Mouse (Mus musculus) thymus, postnatal 4 days (tissue): ENCODE results near the gene Cript.
A peak's percentile ranks its signal among the peaks of the same experiment; 100 is the strongest.

Source experiments
- DNase-seq: peaks from one replicate; pipeline ENCODE4 v3.0.0; 2021

The Cript gene

GRCm38 (mm10) chr17:87025269-87025949 lies at the start of gene Cript, which contains the start of gene Pigf:
Gene Cript, plus strand, starts transcription at chr17:87025550.
Gene Pigf, minus strand, starts transcription at chr17:87025406.
- DNase-seq: peak; percentile 99

- DNase-seq: peak; percentile 46
Observed at GRCm38 (mm10) chr17:86976387-86976786, 49.0 kb upstream of the Cript start.

DNA sequence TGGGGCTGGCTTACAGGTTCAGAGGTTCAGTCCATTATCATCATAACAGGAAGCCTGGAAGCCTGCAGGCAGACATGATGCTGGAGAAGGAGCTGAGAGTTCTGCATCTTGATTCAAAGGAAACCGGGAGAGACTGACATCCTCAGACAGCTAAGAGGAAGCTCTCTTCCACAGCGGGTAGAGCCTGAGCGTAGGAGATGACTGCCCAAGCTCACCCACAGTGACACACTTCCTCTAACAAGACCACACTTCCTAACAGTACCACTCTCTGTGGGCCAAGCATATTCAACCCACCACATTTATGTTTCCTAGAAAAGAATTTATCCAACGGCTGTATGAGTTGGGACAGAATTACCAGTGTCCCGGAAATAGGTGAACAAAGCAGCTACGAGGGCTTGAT lies 46.9 kb upstream of the Cript start:
- DNase-seq: no peak

- DNase-seq: no peak
Observed at GRCm38 (mm10) chr17:86981205-86981604, 44.1 kb upstream of the Cript start.

DNA sequence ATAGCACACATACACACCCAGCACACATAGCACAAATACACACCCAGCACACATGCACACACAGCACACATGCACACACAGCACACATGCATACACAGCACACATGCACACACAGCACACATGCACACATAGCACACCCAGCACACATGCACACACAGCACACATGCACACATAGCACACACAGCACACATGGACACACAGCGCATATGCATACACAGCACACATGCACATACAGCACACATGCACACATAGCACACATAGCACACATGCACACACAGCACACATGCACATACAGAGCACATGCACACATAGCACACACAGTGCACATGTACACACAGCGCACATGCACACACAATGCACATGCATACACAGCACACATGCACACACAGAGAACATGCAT lies 43.6 kb upstream of the Cript start:
- no peak for DNase-seq

GRCm38 (mm10) chr17:86982497-86982896 lies 42.9 kb upstream of the Cript start:
- no peak for DNase-seq

- no peak for DNase-seq
Observed at GRCm38 (mm10) chr17:86986449-86987138, 38.8 kb upstream of the Cript start.

GRCm38 (mm10) chr17:86988161-86988560 lies 37.2 kb upstream of the Cript start:
- peak; percentile 54 for DNase-seq

DNA sequence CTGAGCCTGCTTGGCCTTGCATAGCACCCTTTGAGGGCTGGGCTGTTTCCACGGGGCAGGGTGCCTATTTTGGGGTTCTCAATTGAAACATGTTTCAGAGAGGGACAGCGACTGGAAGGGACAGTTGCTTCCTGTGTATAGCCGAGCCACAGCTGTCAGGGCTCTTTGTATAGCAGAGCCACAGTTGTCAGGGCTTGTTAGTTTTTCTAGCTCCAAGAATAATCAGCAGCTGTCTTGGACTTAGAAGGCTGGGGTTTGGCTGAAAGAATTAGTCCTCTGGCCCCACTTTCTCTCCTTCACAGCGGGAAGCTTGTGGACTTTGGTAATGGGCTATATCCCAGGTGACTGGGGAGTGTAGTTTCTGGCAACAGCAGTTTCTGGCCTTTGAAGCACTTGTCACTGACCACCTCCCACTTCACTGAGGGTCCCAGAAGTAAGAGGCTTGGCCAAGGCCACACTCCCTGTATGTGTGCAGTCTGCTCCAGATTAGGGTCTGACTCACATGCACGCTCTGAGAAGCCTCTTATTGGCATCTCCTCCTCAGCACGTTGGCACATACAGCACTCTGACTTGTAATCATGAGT lies 36.7 kb upstream of the Cript start:
- DNase-seq: peak; percentile 57

DNA sequence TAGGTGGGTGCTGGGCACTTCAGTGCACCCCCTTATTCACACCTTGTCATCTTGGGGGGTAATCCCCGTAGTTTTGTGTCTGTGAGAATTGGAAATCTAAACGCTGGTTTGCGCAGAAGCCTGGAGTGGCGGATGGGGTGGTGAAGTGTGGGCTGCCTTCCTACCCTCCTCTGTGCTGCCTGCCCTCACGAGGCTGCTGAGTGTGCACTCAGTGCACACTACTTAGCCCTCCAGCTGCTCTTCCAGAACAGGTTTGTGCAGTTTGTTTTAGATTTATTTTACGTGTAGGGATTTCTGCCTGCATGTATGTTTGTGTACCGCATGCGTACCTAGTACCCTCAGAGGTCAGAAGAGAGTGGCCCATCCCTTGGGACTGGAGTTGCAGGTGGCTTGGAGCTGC lies 34.0 kb upstream of the Cript start:
- DNase-seq: no peak

- DNase-seq: no peak
Observed at GRCm38 (mm10) chr17:86997323-86997722, 28.0 kb upstream of the Cript start.

- DNase-seq: no peak
Observed at GRCm38 (mm10) chr17:87008950-87009349, 16.4 kb upstream of the Cript start.

GRCm38 (mm10) chr17:87011301-87012019 lies 13.9 kb upstream of the Cript start:
- DNase-seq: no peak

DNA sequence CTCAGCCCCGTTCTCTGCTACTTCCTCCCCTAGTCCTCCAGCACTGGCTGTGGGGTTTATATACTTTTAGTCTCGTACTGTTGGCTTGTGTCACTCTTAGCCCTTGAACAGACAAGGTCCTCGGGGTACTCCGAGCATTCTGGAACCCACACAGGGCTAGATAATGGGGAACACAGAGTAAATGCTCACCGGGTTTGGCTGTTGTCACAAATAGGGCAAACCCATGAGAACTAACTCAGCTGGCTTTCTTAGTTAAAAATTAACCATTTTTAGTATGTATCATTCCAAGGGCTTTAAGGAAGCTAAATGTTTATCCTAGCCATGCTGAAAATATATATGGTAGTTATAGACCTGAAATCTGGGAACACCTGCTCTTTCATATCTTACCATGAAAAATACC lies 5.7 kb upstream of the Cript start:
- no peak for DNase-seq

- no peak for DNase-seq
Observed at GRCm38 (mm10) chr17:87024491-87025242, 683 bp upstream of the Cript start.

- DNase-seq: peak; percentile 60
Observed at GRCm38 (mm10) chr17:87036141-87037073, 11.1 kb downstream of the Cript start.

GRCm38 (mm10) chr17:87038496-87038895 lies 13.1 kb downstream of the Cript start:
- DNase-seq: no peak

GRCm38 (mm10) chr17:87041739-87042138 lies 16.4 kb downstream of the Cript start:
- DNase-seq: no peak

GRCm38 (mm10) chr17:87044364-87044763 lies 19.0 kb downstream of the Cript start:
- peak; percentile 96 for DNase-seq

DNA sequence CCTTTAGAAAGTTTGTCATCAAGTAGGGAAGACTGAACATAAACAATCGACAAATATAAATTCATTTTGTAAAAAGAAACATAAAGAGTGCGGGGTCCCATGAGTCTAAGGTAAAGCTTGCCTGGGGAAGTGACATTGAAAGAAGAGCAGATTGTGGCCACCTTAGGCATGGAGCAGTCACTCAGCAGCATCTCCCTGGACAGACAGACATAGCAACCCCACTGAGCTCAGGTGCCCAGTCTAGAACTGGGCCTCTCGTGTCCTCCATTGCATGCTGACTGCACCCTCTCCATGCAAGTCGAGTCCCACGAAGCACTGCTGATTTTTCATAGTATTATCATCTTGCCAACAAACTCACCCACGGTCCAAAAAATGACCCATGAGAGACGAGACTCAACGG lies 19.4 kb downstream of the Cript start:
- DNase-seq: no peak

GRCm38 (mm10) chr17:87049696-87050095 lies 24.3 kb downstream of the Cript start:
- DNase-seq: no peak
